Mouse (Mus musculus): ENCODE results near the gene Wdfy3. TPM values are rescaled to one million over a fixed set of nuclear protein-coding genes. Genes with fewer than 3 reads are reported as not detected.
"Not testable (repeated sequence)": the region's sequence is repeated elsewhere in the genome, so short reads cannot be mapped to it uniquely, and the experiment has no call there.

The Wdfy3 gene
- total RNA-seq, 2 experiments from 2014 or later = 52.6 to 58.6 TPM

- DNase-seq (ENCODE audit: low spot score in 2 of 2) = no peak
Measured at GRCm38 (mm10) chr5:101954393-101955340, 115.1 kb downstream of the Wdfy3 start.

- no peak for DNase-seq (ENCODE audit: low spot score in 2 of 2)
Measured at GRCm38 (mm10) chr5:101951918-101952317, 117.8 kb downstream of the Wdfy3 start.

GRCm38 (mm10) chr5:101949323-101949722, 120.4 kb downstream of the Wdfy3 start:
- DNase-seq (ENCODE audit: low spot score in 2 of 2) = no peak

GRCm38 (mm10) chr5:101948641-101949040, 121.1 kb downstream of the Wdfy3 start:
- no peak for DNase-seq (ENCODE audit: low spot score in 2 of 2)

- no peak for DNase-seq (ENCODE audit: low spot score in 2 of 2)
Measured at GRCm38 (mm10) chr5:101945731-101946130, 124.0 kb downstream of the Wdfy3 start.

GRCm38 (mm10) chr5:101937909-101938596, 131.7 kb downstream of the Wdfy3 start:
- no peak for DNase-seq (ENCODE audit: low spot score in 2 of 2)

- DNase-seq (ENCODE audit: low spot score in 2 of 2) = no peak
Measured at GRCm38 (mm10) chr5:101937362-101937761, 132.4 kb downstream of the Wdfy3 start.

GRCm38 (mm10) chr5:101935893-101936292, 133.8 kb downstream of the Wdfy3 start:
- peak in 1 of 2 experiments; percentile 13 for DNase-seq (ENCODE audit: low spot score in 2 of 2)

GRCm38 (mm10) chr5:101934629-101935028, 135.1 kb downstream of the Wdfy3 start:
- DNase-seq (ENCODE audit: low spot score in 2 of 2) = no peak

GRCm38 (mm10) chr5:101932971-101933810, 136.5 kb downstream of the Wdfy3 start:
- DNase-seq (ENCODE audit: low spot score in 2 of 2) = no peak

- no peak for DNase-seq (ENCODE audit: low spot score in 2 of 2)
Measured at GRCm38 (mm10) chr5:101931997-101932396, 137.7 kb downstream of the Wdfy3 start.

- no peak for DNase-seq (ENCODE audit: low spot score in 2 of 2)
Measured at GRCm38 (mm10) chr5:101926311-101926710, 143.4 kb downstream of the Wdfy3 start.

- no peak for DNase-seq (ENCODE audit: low spot score in 2 of 2)
Measured at GRCm38 (mm10) chr5:101923710-101924109, 146.0 kb downstream of the Wdfy3 start.

GRCm38 (mm10) chr5:101919559-101919958, 150.2 kb downstream of the Wdfy3 start:
- no peak for DNase-seq (ENCODE audit: low spot score in 2 of 2)

GRCm38 (mm10) chr5:101909468-101909867, 160.3 kb downstream of the Wdfy3 start:
- DNase-seq (ENCODE audit: low spot score in 2 of 2) = no peak

- DNase-seq (ENCODE audit: low spot score in 2 of 2) = no peak
Measured at GRCm38 (mm10) chr5:101905624-101906023, 164.1 kb downstream of the Wdfy3 start.

GRCm38 (mm10) chr5:101904841-101905240, 164.9 kb downstream of the Wdfy3 start:
- DNase-seq (ENCODE audit: low spot score in 2 of 2) = not testable (repeated sequence)

- DNase-seq (ENCODE audit: low spot score in 2 of 2) = no peak
Measured at GRCm38 (mm10) chr5:101902686-101903085, 167.0 kb downstream of the Wdfy3 start.

- no peak for DNase-seq (ENCODE audit: low spot score in 2 of 2)
Measured at GRCm38 (mm10) chr5:101899981-101900380, 169.7 kb downstream of the Wdfy3 start.

- no peak for DNase-seq (ENCODE audit: low spot score in 2 of 2)
Measured at GRCm38 (mm10) chr5:101896784-101897183, 172.9 kb downstream of the Wdfy3 start.

Measured in adrenal gland, postnatal 4 days (tissue).